ENCODE assay signal across 12 mouse cellular contexts in genomic region chr4:138446981-138447380, GRCm38 (mm10). TPM values are rescaled to one million over a fixed set of nuclear protein-coding genes. Genes with fewer than 3 reads are reported as not detected.
DNase-seq lines count a peak whose midpoint lies in the region; ATAC-seq lines count a peak whose summit lies in the region.
"Had no signal": no experiment of that assay in that cellular context is flagged by ENCODE, and none has a peak within 500 bp of the region (broad histone marks: within the 10 kb centered on the region; RNA-seq: fewer than 3 reads in every experiment).

No protein-coding gene starts in this region.

- no peak overlapping the region for H3K4me3 ChIP-seq in neural tube, embryonic 12.5 days
- H3K4me3 ChIP-seq in hindbrain, embryonic 10.5 days = no peak overlapping the region
- no peak overlapping the region for H3K4me3 ChIP-seq in midbrain, embryonic 14.5 days (replicated peaks; ENCODE audit: low read depth, low read length)
- H3K4me3 ChIP-seq: liver, embryonic 13.5 days; stomach, embryonic 15.5 days had no signal

- peaks cover 25% of the 10 kb centered on the region for H3K4me1 ChIP-seq in neural tube, embryonic 12.5 days
- H3K4me1 ChIP-seq in hindbrain, embryonic 10.5 days (replicated peaks) = peaks cover 56% of the 10 kb centered on the region
- peaks cover 18% of the 10 kb centered on the region for H3K4me1 ChIP-seq in midbrain, embryonic 14.5 days (ENCODE audit: control insufficient read depth, insufficient read depth, low read length)
- H3K4me1 ChIP-seq: stomach, embryonic 15.5 days had no signal

- DNase-seq in neural tube, embryonic 10.5 days (ENCODE audit: extremely low spot score, low spot score) = no peak
- DNase-seq in hindbrain, embryonic 10.5 days (ENCODE audit: low spot score) = no peak
- peak; percentile 73 for DNase-seq in midbrain, embryonic 14.5 days
- no peak for DNase-seq in spleen, postnatal 10 days (ENCODE audit: low spot score in 2 of 2)
- DNase-seq in left cerebral cortex, postnatal 4 days = no peak

- H3K4me2 ChIP-seq in neural tube, embryonic 12.5 days (replicated peaks) = 0 out of 2 replicates have a peak overlapping the region, but pooled peaks have one; percentile 16
- peak overlapping the region; percentile 35 for H3K4me2 ChIP-seq in midbrain, embryonic 14.5 days (ENCODE audit: low read length)
- H3K4me2 ChIP-seq: liver, embryonic 13.5 days; stomach, embryonic 15.5 days had no signal

- no peak overlapping the region for H3K27ac ChIP-seq in neural tube, embryonic 12.5 days
- H3K27ac ChIP-seq in hindbrain, embryonic 10.5 days = peak overlapping the region; percentile 74
- peak overlapping the region; percentile 84 for H3K27ac ChIP-seq in midbrain, embryonic 14.5 days (replicated peaks; ENCODE audit: low read depth, low read length)
- H3K27ac ChIP-seq: liver, embryonic 13.5 days; stomach, embryonic 15.5 days had no signal

- no peak overlapping the region for H3K9ac ChIP-seq in neural tube, embryonic 12.5 days
- 0 out of 2 replicates have a peak overlapping the region, but pooled peaks have one; percentile 17 for H3K9ac ChIP-seq in midbrain, embryonic 14.5 days (replicated peaks; ENCODE audit: low read length)
- H3K9ac ChIP-seq: liver, embryonic 13.5 days; stomach, embryonic 15.5 days had no signal

- intact Hi-C loops in left cerebral cortex, postnatal 4 days (cut with DNase I) = loop anchor here (2.0 to 5.0 kb wide), 2 partner anchors 255 to 404 kb away; no protein-coding TSS in a partner anchor

- WGBS in neural tube, embryonic 12.5 days = 24% methylated on average over 13 of the region's 13 CpGs
- WGBS in hindbrain, embryonic 10.5 days = 32% methylated on average over 13 of the region's 13 CpGs
- WGBS in midbrain, embryonic 14.5 days = 19% methylated on average over 13 of the region's 13 CpGs

- no peaks in the 10 kb centered on the region for H3K9me3 ChIP-seq in neural tube, embryonic 12.5 days
- H3K9me3 ChIP-seq in hindbrain, embryonic 10.5 days = no peaks in the 10 kb centered on the region
- H3K9me3 ChIP-seq in midbrain, embryonic 14.5 days (ENCODE audit: control insufficient read depth, low read length) = no peaks in the 10 kb centered on the region
- H3K9me3 ChIP-seq: liver, embryonic 13.5 days; stomach, embryonic 15.5 days had no signal

- ATAC-seq in neural tube, embryonic 12.5 days (ENCODE audit: low FRiP score, low read depth) = peak; percentile 42
- peak; percentile 42; the same call in 1 of the 2 replicates for ATAC-seq in midbrain, embryonic 14.5 days (ENCODE audit: low FRiP score, low TSS enrichment)
- no peak for ATAC-seq in cerebellum, adult (ENCODE audit: insufficient number of reproducible peaks, low FRiP score, low TSS enrichment)

- H3K27me3 ChIP-seq in neural tube, embryonic 12.5 days (replicated peaks) = peaks cover 5% of the 10 kb centered on the region
- H3K27me3 ChIP-seq in hindbrain, embryonic 10.5 days (ENCODE audit: insufficient read depth, poor library complexity, severe bottlenecking) = peaks cover 56% of the 10 kb centered on the region
- H3K27me3 ChIP-seq in midbrain, embryonic 14.5 days (ENCODE audit: control insufficient read depth, insufficient read depth, low read length) = no peaks in the 10 kb centered on the region
- H3K27me3 ChIP-seq: stomach, embryonic 15.5 days had no signal

- H3K36me3 ChIP-seq in neural tube, embryonic 12.5 days = peaks cover 4% of the 10 kb centered on the region
- H3K36me3 ChIP-seq in hindbrain, embryonic 10.5 days = peaks cover 8% of the 10 kb centered on the region; the same call in 1 of the 2 replicates
- H3K36me3 ChIP-seq in midbrain, embryonic 14.5 days (ENCODE audit: control insufficient read depth, insufficient read depth, low read length) = peaks cover 6% of the 10 kb centered on the region; the same call in 1 of the 2 replicates
- H3K36me3 ChIP-seq: liver, embryonic 13.5 days; stomach, embryonic 15.5 days had no signal

RNA-seq across cellular contexts. Expression of gene Camk2n1, which starts 7.1 kb away (rescaled TPM):
- 9.2 and 11.7 TPM in 2 replicates for polyA plus RNA-seq in neural tube, embryonic 12.5 days (2016; fragmentation: Nextera tagmentation; extraction: Ambion mirVana)
- polyA plus RNA-seq in hindbrain, embryonic 10.5 days (2016; fragmentation: Nextera tagmentation; extraction: Ambion mirVana) = 2.9 and 5.1 TPM in 2 replicates
- polyA plus RNA-seq in midbrain, embryonic 14.5 days (2014; fragmentation: Nextera tagmentation; extraction: Ambion mirVana) = 15.4 and 20.5 TPM in 2 replicates
- 100 to 1,000 TPM; 106 to 110 TPM for total RNA-seq in left cerebral cortex, postnatal 4 days (2021)

RNA-seq across cellular contexts. Expression of gene Mul1, which starts 12.5 kb away (rescaled TPM):
- 15.6 and 15.8 TPM in 2 replicates for polyA plus RNA-seq in neural tube, embryonic 12.5 days (2016; fragmentation: Nextera tagmentation; extraction: Ambion mirVana)
- 20.2 and 22.6 TPM in 2 replicates for polyA plus RNA-seq in hindbrain, embryonic 10.5 days (2016; fragmentation: Nextera tagmentation; extraction: Ambion mirVana)
- polyA plus RNA-seq in midbrain, embryonic 14.5 days (2014; fragmentation: Nextera tagmentation; extraction: Ambion mirVana) = 22.8 and 23.8 TPM in 2 replicates
- total RNA-seq in left cerebral cortex, postnatal 4 days (2021) = 10 to 100 TPM; 35.4 to 35.8 TPM

RNA-seq across cellular contexts. Expression of gene Fam43b, which starts 50.7 kb away (rescaled TPM):
- polyA plus RNA-seq in neural tube, embryonic 12.5 days (2016; fragmentation: Nextera tagmentation; extraction: Ambion mirVana) = 0.91 and 1.3 TPM in 2 replicates
- polyA plus RNA-seq in hindbrain, embryonic 10.5 days (2016; fragmentation: Nextera tagmentation; extraction: Ambion mirVana) = not detected in 2 replicates
- 5.4 and 6.7 TPM in 2 replicates for polyA plus RNA-seq in midbrain, embryonic 14.5 days (2014; fragmentation: Nextera tagmentation; extraction: Ambion mirVana)
- 10 to 100 TPM; 27.7 to 30.6 TPM for total RNA-seq in left cerebral cortex, postnatal 4 days (2021)
- total RNA-seq: gastrocnemius, postnatal 4 days; heart, postnatal 10 days; megakaryocyte progenitor cell, adult 5-6 weeks had no signal
- polyA plus RNA-seq: liver, embryonic 13.5 days; stomach, embryonic 15.5 days had no signal
